Mouse (Mus musculus): ENCODE data around the gene Raver1. TPM values are rescaled to one million over a fixed set of nuclear protein-coding genes. Genes with fewer than 3 reads are reported as not detected.

Raver1 gene
- polyA plus RNA-seq, 1 experiment, result 60.7 TPM

GRCm38 (mm10) chr9:21134595-21135328 lies 43.0 kb upstream of the Raver1 start:
- Histone ChIP-seq H3K36me3 (ENCODE audit: control insufficient read depth, insufficient read depth, low read length, poor library complexity, severe bottlenecking) (peaks cover 5% of the 10 kb centered on the region), H3K9ac (ENCODE audit: low read depth, poor library complexity, severe bottlenecking) (no peak overlapping the region), H3K4me3 (ENCODE audit: low read depth, low read length) (no peak overlapping the region), H3K4me1 (ENCODE audit: control insufficient read depth, insufficient read depth, low read length) (no peaks in the 10 kb centered on the region), H3K27me3 (ENCODE audit: control insufficient read depth, insufficient read depth, low read length, poor library complexity, severe bottlenecking) (no peaks in the 10 kb centered on the region), H3K9me3 (replicated peaks; ENCODE audit: control insufficient read depth, insufficient read depth, low read length, poor library complexity, severe bottlenecking) (no peaks in the 10 kb centered on the region), H3K27ac (ENCODE audit: insufficient read depth, low read length) (no peak overlapping the region)
- no peak for TF ChIP-seq POLR2A (IDR thresholded peaks at IDR 0.05; ENCODE audit: insufficient read depth, low read length)
- no peak for TF ChIP-seq CTCF (IDR thresholded peaks at IDR 0.05; ENCODE audit: low read depth, low read length)
- TF ChIP-seq EP300 (IDR thresholded peaks at IDR 0.05; ENCODE audit: insufficient read depth, low read depth, low read length), result no peak

GRCm38 (mm10) chr9:21133064-21133707 lies 41.4 kb upstream of the Raver1 start:
- Histone ChIP-seq H3K4me3 (ENCODE audit: low read depth, low read length) (no peak overlapping the region), H3K36me3 (ENCODE audit: control insufficient read depth, insufficient read depth, low read length, poor library complexity, severe bottlenecking) (no peaks in the 10 kb centered on the region), H3K9me3 (replicated peaks; ENCODE audit: control insufficient read depth, insufficient read depth, low read length, poor library complexity, severe bottlenecking) (no peaks in the 10 kb centered on the region), H3K9ac (ENCODE audit: low read depth, poor library complexity, severe bottlenecking) (no peak overlapping the region), H3K27ac (ENCODE audit: insufficient read depth, low read length) (no peak overlapping the region), H3K27me3 (ENCODE audit: control insufficient read depth, insufficient read depth, low read length, poor library complexity, severe bottlenecking) (no peaks in the 10 kb centered on the region), H3K4me1 (ENCODE audit: control insufficient read depth, insufficient read depth, low read length) (no peaks in the 10 kb centered on the region)
- no peak for TF ChIP-seq EP300 (IDR thresholded peaks at IDR 0.05; ENCODE audit: insufficient read depth, low read depth, low read length)

GRCm38 (mm10) chr9:21132102-21132775 lies 40.4 kb upstream of the Raver1 start:
- Histone ChIP-seq H3K4me1 (ENCODE audit: control insufficient read depth, insufficient read depth, low read length) (no peaks in the 10 kb centered on the region), H3K27ac (ENCODE audit: insufficient read depth, low read length) (no peak overlapping the region), H3K36me3 (ENCODE audit: control insufficient read depth, insufficient read depth, low read length, poor library complexity, severe bottlenecking) (no peaks in the 10 kb centered on the region), H3K27me3 (ENCODE audit: control insufficient read depth, insufficient read depth, low read length, poor library complexity, severe bottlenecking) (no peaks in the 10 kb centered on the region), H3K9me3 (replicated peaks; ENCODE audit: control insufficient read depth, insufficient read depth, low read length, poor library complexity, severe bottlenecking) (no peaks in the 10 kb centered on the region), H3K9ac (ENCODE audit: low read depth, poor library complexity, severe bottlenecking) (no peak overlapping the region), H3K4me3 (ENCODE audit: low read depth, low read length) (no peak overlapping the region)
- TF ChIP-seq CTCF (IDR thresholded peaks at IDR 0.05; ENCODE audit: low read depth, low read length) (peak; percentile 56), EP300 (IDR thresholded peaks at IDR 0.05; ENCODE audit: insufficient read depth, low read depth, low read length) (no peak)

- TF ChIP-seq POLR2A (IDR thresholded peaks at IDR 0.05; ENCODE audit: insufficient read depth, low read length) (peak; percentile 85), CTCF (IDR thresholded peaks at IDR 0.05; ENCODE audit: low read depth, low read length) (no peak)
- H3K27ac ChIP-seq (ENCODE audit: insufficient read depth, low read length), result peak within 1 kb of the TSS; percentile 6; the same call in 1 of the 2 replicates
- H3K9me3 ChIP-seq (replicated peaks; ENCODE audit: control insufficient read depth, insufficient read depth, low read length, poor library complexity, severe bottlenecking), result no peaks in the 10 kb centered on the region
- peak within 1 kb of the TSS; percentile 15 for H3K9ac ChIP-seq (ENCODE audit: low read depth, poor library complexity, severe bottlenecking)
- no peaks in the 10 kb centered on the region for H3K27me3 ChIP-seq (ENCODE audit: control insufficient read depth, insufficient read depth, low read length, poor library complexity, severe bottlenecking)
- H3K36me3 ChIP-seq (ENCODE audit: control insufficient read depth, insufficient read depth, low read length, poor library complexity, severe bottlenecking), result no peaks in the 10 kb centered on the region
- H3K4me3 ChIP-seq (ENCODE audit: low read depth, low read length), result peak within 1 kb of the TSS; percentile 73
- H3K4me1 ChIP-seq (ENCODE audit: control insufficient read depth, insufficient read depth, low read length), result no peaks in the 10 kb centered on the region
Observed at GRCm38 (mm10) chr9:21131059-21131956, 39.5 kb upstream of the Raver1 start, which contains the start of gene Tyk2. Tyk2 (minus strand) TSS chr9:21131243.

GRCm38 (mm10) chr9:21126259-21126627 lies 34.4 kb upstream of the Raver1 start:
- H3K9ac ChIP-seq (ENCODE audit: low read depth, poor library complexity, severe bottlenecking), result no peak overlapping the region
- H3K4me3 ChIP-seq (ENCODE audit: low read depth, low read length), result no peak overlapping the region
- H3K36me3 ChIP-seq (ENCODE audit: control insufficient read depth, insufficient read depth, low read length, poor library complexity, severe bottlenecking), result no peaks in the 10 kb centered on the region
- H3K27ac ChIP-seq (ENCODE audit: insufficient read depth, low read length), result no peak overlapping the region
- no peak for TF ChIP-seq EP300 (IDR thresholded peaks at IDR 0.05; ENCODE audit: insufficient read depth, low read depth, low read length)
- no peak for TF ChIP-seq POLR2A (IDR thresholded peaks at IDR 0.05; ENCODE audit: insufficient read depth, low read length)
- TF ChIP-seq CTCF (IDR thresholded peaks at IDR 0.05; ENCODE audit: low read depth, low read length), result no peak
- H3K4me1 ChIP-seq (ENCODE audit: control insufficient read depth, insufficient read depth, low read length), result no peaks in the 10 kb centered on the region
- H3K27me3 ChIP-seq (ENCODE audit: control insufficient read depth, insufficient read depth, low read length, poor library complexity, severe bottlenecking), result no peaks in the 10 kb centered on the region
- H3K9me3 ChIP-seq (replicated peaks; ENCODE audit: control insufficient read depth, insufficient read depth, low read length, poor library complexity, severe bottlenecking), result no peaks in the 10 kb centered on the region
